Mouse (Mus musculus): Measurements from ENCODE around the gene Thap4. TPM values are rescaled to one million over a fixed set of nuclear protein-coding genes. Genes with fewer than 3 reads are reported as not detected.

The Thap4 gene
- total RNA-seq, 2 experiments from 2014 or later: 61.0 to 63.9 TPM

Other genes starting within 250 kb of the Thap4 start
- gene Farp2, start 242.8 kb downstream of the Thap4 start, total RNA-seq (2021): 10 to 100 TPM; 11.6 to 12.2 TPM
- 10 to 100 TPM; 79.2 to 82.7 TPM for gene Stk25, start 96.2 kb downstream of the Thap4 start, total RNA-seq (2021)
- gene Bok, start 69.2 kb downstream of the Thap4 start, total RNA-seq (2021): 1 to 10 TPM in 1 of 2 experiments, under 1 TPM in 1; 0.90 to 1.5 TPM
- 10 to 100 TPM; 24.4 to 26.3 TPM for gene Atg4b, start 3.4 kb downstream of the Thap4 start, total RNA-seq (2021)
- 10 to 100 TPM; 15.7 to 16.4 TPM for gene Dtymk, start 47.1 kb upstream of the Thap4 start, total RNA-seq (2021)
- 1 to 10 TPM; 3.1 TPM for gene Ing5, start 49.1 kb upstream of the Thap4 start, total RNA-seq (2021)
- 10 to 100 TPM; 18.4 to 23.1 TPM for gene D2hgdh, start 70.0 kb upstream of the Thap4 start, total RNA-seq (2021)
- gene Gal3st2, start 106.4 kb upstream of the Thap4 start, total RNA-seq (2021): not detected
- not detected for gene Gal3st2b, start 163.4 kb upstream of the Thap4 start, total RNA-seq (2021)
- under 1 TPM in 1 of 2 experiments, not detected in 1; 0.05 TPM for gene Gal3st2c, start 235.6 kb upstream of the Thap4 start, total RNA-seq (2021)